Comparison of ENCODE assay signal across 8 mouse cellular contexts in the genomic region with DNA sequence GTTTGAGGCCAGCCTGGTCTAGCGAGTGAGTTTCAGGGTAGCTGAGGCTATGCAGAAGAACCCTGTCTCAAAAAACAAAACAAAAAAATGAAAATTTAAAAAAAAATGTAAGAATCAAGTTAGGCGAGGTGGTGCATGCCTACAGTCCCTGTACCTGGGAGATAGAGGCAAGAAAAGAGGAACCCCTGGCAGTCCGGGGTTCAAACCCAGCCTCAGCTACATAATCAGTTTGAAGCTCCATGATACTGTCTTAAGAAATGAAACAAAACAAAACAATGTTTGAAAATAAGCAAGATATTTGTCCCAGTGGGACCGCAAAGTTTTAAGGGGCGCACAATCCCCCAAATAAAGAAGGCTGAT. TPM values are rescaled to one million over a fixed set of nuclear protein-coding genes. Genes with fewer than 3 reads are reported as not detected.
DNase-seq lines count a peak whose midpoint lies in the region; ATAC-seq lines count a peak whose summit lies in the region.

No protein-coding gene starts in this region.

- H3K9me3 ChIP-seq in heart, embryonic 15.5 days (replicated peaks), result no peaks in the 10 kb centered on the region
- H3K9me3 ChIP-seq in hindbrain, embryonic 16.5 days (ENCODE audit: control insufficient read depth, low read length), result no peaks in the 10 kb centered on the region
- no peaks in the 10 kb centered on the region for H3K9me3 ChIP-seq in midbrain, embryonic 14.5 days (ENCODE audit: control insufficient read depth, low read length)

- peak overlapping the region; percentile 26; the same call in 1 of the 2 replicates for H3K27ac ChIP-seq in heart, embryonic 15.5 days
- no peak overlapping the region for H3K27ac ChIP-seq in brown adipose tissue, adult 24 weeks (replicated peaks; ENCODE audit: low read depth, low read length)
- 0 out of 2 replicates have a peak overlapping the region, but pooled peaks have one; percentile 4 for H3K27ac ChIP-seq in hindbrain, embryonic 16.5 days (ENCODE audit: low read depth, low read length)
- H3K27ac ChIP-seq in midbrain, embryonic 14.5 days (replicated peaks; ENCODE audit: low read depth, low read length), result no peak overlapping the region; the same call in 1 of the 2 replicates

- no peak for DNase-seq in heart, adult 8-10 months (ENCODE audit: low spot score)
- no peak for DNase-seq in midbrain, embryonic 14.5 days
- DNase-seq in ovary, postnatal 10 days (ENCODE audit: low spot score), result no peak
- no peak for DNase-seq in thymus, postnatal 25 days
- no peak for DNase-seq in kidney, postnatal 4 days

- peaks cover 8% of the 10 kb centered on the region for H3K36me3 ChIP-seq in heart, embryonic 15.5 days
- H3K36me3 ChIP-seq in hindbrain, embryonic 16.5 days (ENCODE audit: control insufficient read depth, insufficient read depth, low read length), result peaks cover 5% of the 10 kb centered on the region
- H3K36me3 ChIP-seq in midbrain, embryonic 14.5 days (ENCODE audit: control insufficient read depth, insufficient read depth, low read length), result peaks cover 11% of the 10 kb centered on the region; the same call in 1 of the 2 replicates

- H3K27me3 ChIP-seq in heart, embryonic 15.5 days, result no peaks in the 10 kb centered on the region
- H3K27me3 ChIP-seq in hindbrain, embryonic 16.5 days (replicated peaks; ENCODE audit: control insufficient read depth, insufficient read depth, low read length), result no peaks in the 10 kb centered on the region
- no peaks in the 10 kb centered on the region for H3K27me3 ChIP-seq in midbrain, embryonic 14.5 days (ENCODE audit: control insufficient read depth, insufficient read depth, low read length)

- H3K4me3 ChIP-seq in heart, embryonic 15.5 days, result peak overlapping the region; percentile 92
- peak overlapping the region; percentile 31; the same call in 1 of the 2 replicates for H3K4me3 ChIP-seq in brown adipose tissue, adult 24 weeks (ENCODE audit: insufficient read depth, low read depth, low read length)
- H3K4me3 ChIP-seq in hindbrain, embryonic 16.5 days (ENCODE audit: low read length), result peak overlapping the region; percentile 98
- H3K4me3 ChIP-seq in midbrain, embryonic 14.5 days (replicated peaks; ENCODE audit: low read depth, low read length), result peak overlapping the region; percentile 86

- peak overlapping the region; percentile 81 for H3K4me2 ChIP-seq in heart, embryonic 15.5 days
- H3K4me2 ChIP-seq in hindbrain, embryonic 16.5 days (ENCODE audit: low read length), result peak overlapping the region; percentile 88
- peak overlapping the region; percentile 60 for H3K4me2 ChIP-seq in midbrain, embryonic 14.5 days (ENCODE audit: low read length)

- 30% methylated on average over 5 of the region's 5 CpGs for WGBS in heart, embryonic 15.5 days
- 33% methylated on average over 5 of the region's 5 CpGs for WGBS in hindbrain, embryonic 16.5 days
- 36% methylated on average over 5 of the region's 5 CpGs for WGBS in midbrain, embryonic 14.5 days

- peaks cover 19% of the 10 kb centered on the region for H3K4me1 ChIP-seq in heart, embryonic 15.5 days (replicated peaks)
- H3K4me1 ChIP-seq in brown adipose tissue, adult 24 weeks (ENCODE audit: control insufficient read depth, insufficient read depth, insufficient read length, low read length), result no peaks in the 10 kb centered on the region
- peaks cover 15% of the 10 kb centered on the region for H3K4me1 ChIP-seq in hindbrain, embryonic 16.5 days (ENCODE audit: control insufficient read depth, insufficient read depth, low read depth, low read length)
- H3K4me1 ChIP-seq in midbrain, embryonic 14.5 days (ENCODE audit: control insufficient read depth, insufficient read depth, low read length), result peaks cover 14% of the 10 kb centered on the region

- ATAC-seq in heart, embryonic 15.5 days (replicated peaks; ENCODE audit: insufficient number of reproducible peaks, insufficient read depth, low FRiP score, low read depth), result no peak
- ATAC-seq in hindbrain, embryonic 16.5 days, result no peak
- peak; percentile 18 for ATAC-seq in midbrain, embryonic 14.5 days (ENCODE audit: low FRiP score, low TSS enrichment)

- peak overlapping the region; percentile 26; the same call in 1 of the 2 replicates for H3K9ac ChIP-seq in heart, embryonic 15.5 days
- H3K9ac ChIP-seq in hindbrain, embryonic 16.5 days (ENCODE audit: low read depth, low read length), result peak overlapping the region; percentile 56
- H3K9ac ChIP-seq in midbrain, embryonic 14.5 days (replicated peaks; ENCODE audit: low read length), result peak overlapping the region; percentile 24; the same call in 1 of the 2 replicates

RNA-seq across cellular contexts. Expression of a gene that starts 0.3 kb away (rescaled TPM):
- 393 and 522 TPM in 2 replicates for polyA plus RNA-seq in heart, embryonic 15.5 days (2015; fragmentation: Nextera tagmentation; extraction: Ambion mirVana)
- 100 to 1,000 TPM; 519 to 556 (median 547) TPM for total RNA-seq in heart, adult 8-10 months (2022)
- polyA plus RNA-seq in brown adipose tissue, adult 24 weeks (2012; ENCODE audit: insufficient read depth, insufficient read length, missing spikeins), result 1,665 and 1,891 TPM in 2 replicates
- 164 and 191 TPM in 2 replicates for polyA plus RNA-seq in hindbrain, embryonic 16.5 days (2015; fragmentation: Nextera tagmentation; extraction: Ambion mirVana)
- polyA plus RNA-seq in midbrain, embryonic 14.5 days (2014; fragmentation: Nextera tagmentation; extraction: Ambion mirVana), result 150 and 153 TPM in 2 replicates

RNA-seq across cellular contexts. Expression of a gene that starts 25.8 kb away (rescaled TPM):
- 5.3 and 5.6 TPM in 2 replicates for polyA plus RNA-seq in heart, embryonic 15.5 days (2015; fragmentation: Nextera tagmentation; extraction: Ambion mirVana)
- total RNA-seq in heart, adult 8-10 months (2022), result 1 to 10 TPM; 1.2 to 2.3 (median 1.7) TPM
- 458 and 493 TPM in 2 replicates for polyA plus RNA-seq in brown adipose tissue, adult 24 weeks (2012; ENCODE audit: insufficient read depth, insufficient read length, missing spikeins)
- polyA plus RNA-seq in hindbrain, embryonic 16.5 days (2015; fragmentation: Nextera tagmentation; extraction: Ambion mirVana), result 61.7 and 78.6 TPM in 2 replicates
- polyA plus RNA-seq in midbrain, embryonic 14.5 days (2014; fragmentation: Nextera tagmentation; extraction: Ambion mirVana), result 41.5 and 51.7 TPM in 2 replicates

RNA-seq across cellular contexts. Expression of a gene that starts 47.0 kb away (rescaled TPM):
- polyA plus RNA-seq in heart, embryonic 15.5 days (2015; fragmentation: Nextera tagmentation; extraction: Ambion mirVana), result not detected in 2 replicates
- total RNA-seq in heart, adult 8-10 months (2022), result not detected
- not detected in 2 replicates for polyA plus RNA-seq in brown adipose tissue, adult 24 weeks (2012; ENCODE audit: insufficient read depth, insufficient read length, missing spikeins)
- 0.05 TPM in 1 of 2 replicates, not detected in the other for polyA plus RNA-seq in hindbrain, embryonic 16.5 days (2015; fragmentation: Nextera tagmentation; extraction: Ambion mirVana)
- polyA plus RNA-seq in midbrain, embryonic 14.5 days (2014; fragmentation: Nextera tagmentation; extraction: Ambion mirVana), result not detected in 2 replicates

Comparison
In these comparisons a context has a peak if more than half of its experiments do, and no peak if none do; other contexts are left out.
1. H3K27ac ChIP-seq: peak in heart, embryonic 15.5 days (single experiment) and hindbrain, embryonic 16.5 days (single experiment); none in brown adipose tissue, adult 24 weeks (single experiment) and midbrain, embryonic 14.5 days (single experiment).
2. H3K4me3 ChIP-seq: peak in every context shown above with its lines; median percentile 98 in hindbrain, embryonic 16.5 days; 92 in heart, embryonic 15.5 days; 86 in midbrain, embryonic 14.5 days; 31 in brown adipose tissue, adult 24 weeks.
3. Peak in every context shown above with its lines, with median percentiles within 50 percentile points of each other: H3K4me2 ChIP-seq and H3K9ac ChIP-seq.